Mouse (Mus musculus) adrenal gland, postnatal 0 days (tissue): Measurements from ENCODE around the gene Rhbdl2. TPM values are rescaled to one million over a fixed set of nuclear protein-coding genes. Genes with fewer than 3 reads are reported as not detected.

Experiments used
- polyA plus RNA-seq: library from polyadenylated mRNA; unstranded; fragments of >200 nt; fragmentation: Nextera tagmentation; extraction: Ambion mirVana; gene quantifications from 2 replicates; pipeline ENCODE4 v1.2.1, GENCODE M21; 2015

Rhbdl2 gene
- 0.99 and 2.3 TPM in 2 replicates for polyA plus RNA-seq

GRCm38 (mm10) chr4:123787191-123787985 is at the start of gene Rhbdl2:
TSS of gene Rhbdl2 (plus strand) at chr4:123787874.

GRCm38 (mm10) chr4:123750152-123750651 is 37.5 kb upstream of the Rhbdl2 start, which contains the start of gene Akirin1:
TSS of gene Akirin1 (minus strand) at chr4:123750345.

GRCm38 (mm10) chr4:123859379-123859778 is 71.7 kb downstream of the Rhbdl2 start, which contains the start of gene 4933427I04Rik:
TSS of gene 4933427I04Rik (plus strand) at chr4:123859679.

Other genes with a start within 250 kb of the Rhbdl2 start
- gene Macf1, start 103.5 kb upstream of the Rhbdl2 start, polyA plus RNA-seq, result 22.3 and 23.9 TPM in 2 replicates
- gene Ndufs5, start 69.7 kb upstream of the Rhbdl2 start, polyA plus RNA-seq, result 504 and 512 TPM in 2 replicates
- 47.0 and 69.0 TPM in 2 replicates for gene Akirin1, start 37.5 kb upstream of the Rhbdl2 start, polyA plus RNA-seq
- gene 4933427I04Rik, start 71.8 kb downstream of the Rhbdl2 start, polyA plus RNA-seq, result 0.14 TPM in 2 replicates
- 144 and 161 TPM in 2 replicates for gene Mycbp, start 117.0 kb downstream of the Rhbdl2 start, polyA plus RNA-seq
- 40.2 and 53.9 TPM in 2 replicates for gene Rragc, start 129.6 kb downstream of the Rhbdl2 start, polyA plus RNA-seq
- gene 4930535I16Rik, start 130.1 kb downstream of the Rhbdl2 start, polyA plus RNA-seq, result not detected in 2 replicates